Mouse (Mus musculus) monocyte, adult 5-6 weeks (primary cell): ENCODE results near the gene Ngdn. TPM values are rescaled to one million over a fixed set of nuclear protein-coding genes. Genes with fewer than 3 reads are reported as not detected.
"Not testable (repeated sequence)": the region's sequence is repeated elsewhere in the genome, so short reads cannot be mapped to it uniquely, and the experiment has no call there.

Experiments
- ATAC-seq: fragments of 153-309, 156-312 bp; replicated peaks from 2 replicates; pipeline ENCODE4 v1.8.0; 2017; ENCODE audit warnings: mild to moderate bottlenecking; ENCODE audit not compliant: low TSS enrichment, insufficient number of reproducible peaks, severe bottlenecking, poor library complexity, low FRiP score
- total RNA-seq: library from RNA; stranded (forward); fragments of 200-1000, 200-491, 200-594 nt; gene quantifications from 3 replicates; pipeline ENCODE4 v1.2.3, GENCODE M21; 2017

Gene Ngdn
- total RNA-seq, result 73.4 to 121 TPM (median 99.8 TPM) in 3 replicates

- ATAC-seq, result peak; percentile 97
These were observed at the start of gene Ngdn for GRCm38 (mm10) chr14:55014991-55015766. TSS of gene Ngdn (plus strand) at chr14:55015454.

- no peak for ATAC-seq
These were observed 49.6 kb upstream of the Ngdn start for GRCm38 (mm10) chr14:54965631-54966030.

DNA sequence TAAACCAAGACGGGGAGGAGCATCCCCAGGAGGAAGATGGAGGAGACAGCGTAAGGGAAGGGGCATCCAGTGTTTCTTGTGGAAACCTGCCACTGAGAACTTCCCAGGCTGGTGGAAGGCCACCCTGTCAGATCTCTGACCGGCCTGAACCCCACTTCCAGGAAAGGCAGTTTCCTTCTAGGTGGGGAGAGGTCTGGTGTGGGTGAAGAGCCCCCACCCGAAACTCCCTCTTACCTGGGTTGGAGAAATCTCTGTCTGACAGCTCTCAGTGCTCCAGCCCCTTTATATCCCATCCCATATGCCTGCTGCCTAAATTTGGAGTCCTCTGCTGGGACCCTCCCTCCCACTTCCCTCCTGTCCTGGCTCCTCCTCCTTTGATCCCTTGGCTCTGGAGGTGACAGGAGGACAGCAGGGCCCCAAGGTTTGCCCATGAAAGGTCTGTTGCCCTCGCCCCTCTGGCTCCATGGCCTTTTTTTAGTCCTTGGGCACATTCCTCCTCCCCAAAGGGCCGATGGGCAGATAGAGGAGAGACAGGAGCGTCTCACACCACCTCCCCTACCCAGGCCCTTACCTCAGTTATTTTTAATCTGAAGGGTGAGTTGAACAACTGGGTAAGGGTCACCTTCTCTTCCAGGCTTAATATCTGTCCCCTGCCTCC, 48.8 kb upstream of the Ngdn start, which contains the start of gene Myh6:
Gene Myh6, minus strand, starts transcription at position 608 of the 658 bp plus-strand sequence.
- no peak for ATAC-seq

DNA sequence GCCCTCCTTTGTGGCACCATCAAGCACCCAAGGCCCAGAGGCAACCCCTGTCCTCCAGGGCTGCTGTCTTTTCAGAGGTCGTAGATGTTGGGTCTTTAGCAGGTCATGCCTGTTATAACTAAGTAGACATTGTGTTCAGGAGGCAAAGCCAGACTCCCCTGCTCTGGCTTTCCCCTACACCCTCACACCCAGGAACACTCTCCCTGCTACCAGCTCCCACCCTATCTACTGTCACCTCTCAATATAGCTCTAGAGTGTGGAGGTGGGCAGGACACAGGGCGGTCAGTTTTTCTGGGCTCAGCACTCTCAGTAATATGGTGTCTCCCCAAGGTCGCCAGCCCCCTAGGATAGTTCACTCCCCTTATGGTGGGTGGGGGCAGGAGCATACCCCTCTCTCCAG, 47.4 kb upstream of the Ngdn start:
- no peak for ATAC-seq

DNA sequence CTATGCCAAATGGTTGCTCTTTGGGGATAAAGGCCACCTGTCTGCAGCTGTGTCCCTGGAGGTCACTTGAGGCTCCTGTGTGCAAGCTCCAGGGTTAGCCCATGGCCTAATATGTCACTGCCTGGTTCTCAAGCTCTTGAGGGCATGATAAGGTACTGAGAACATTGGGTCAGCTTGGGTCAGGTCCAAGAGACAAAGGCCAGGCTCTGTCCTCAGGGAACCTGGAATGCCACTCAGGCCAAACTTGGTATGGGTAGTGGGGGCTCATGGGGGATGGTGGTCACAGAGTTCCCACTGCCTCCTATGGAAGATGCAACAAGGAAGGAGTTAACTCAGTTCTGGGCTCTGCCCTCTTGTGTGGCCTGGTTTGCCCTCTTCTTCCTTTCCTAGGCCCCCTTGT, 46.9 kb upstream of the Ngdn start:
- ATAC-seq, result no peak

DNA sequence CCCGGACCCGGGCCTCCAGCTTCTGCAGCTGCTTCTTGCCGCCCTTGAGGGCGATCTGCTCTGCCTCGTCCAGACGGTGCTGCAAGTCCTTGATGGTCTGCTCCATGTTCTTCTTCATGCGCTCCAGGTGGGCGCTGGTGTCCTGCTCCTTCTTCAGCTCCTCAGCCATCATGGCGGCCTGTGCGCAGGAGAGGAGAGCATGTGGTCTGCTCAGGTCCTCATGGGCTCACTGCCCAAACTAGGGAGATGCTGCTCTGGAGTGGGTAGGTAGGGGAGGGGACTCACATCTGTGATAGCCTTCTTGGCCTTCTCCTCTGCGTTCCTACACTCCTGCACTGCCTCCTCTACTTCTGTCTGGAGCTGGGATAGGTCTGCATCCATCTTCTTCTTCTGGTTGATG, 42.5 kb upstream of the Ngdn start:
- ATAC-seq, result not testable (repeated sequence)

DNA sequence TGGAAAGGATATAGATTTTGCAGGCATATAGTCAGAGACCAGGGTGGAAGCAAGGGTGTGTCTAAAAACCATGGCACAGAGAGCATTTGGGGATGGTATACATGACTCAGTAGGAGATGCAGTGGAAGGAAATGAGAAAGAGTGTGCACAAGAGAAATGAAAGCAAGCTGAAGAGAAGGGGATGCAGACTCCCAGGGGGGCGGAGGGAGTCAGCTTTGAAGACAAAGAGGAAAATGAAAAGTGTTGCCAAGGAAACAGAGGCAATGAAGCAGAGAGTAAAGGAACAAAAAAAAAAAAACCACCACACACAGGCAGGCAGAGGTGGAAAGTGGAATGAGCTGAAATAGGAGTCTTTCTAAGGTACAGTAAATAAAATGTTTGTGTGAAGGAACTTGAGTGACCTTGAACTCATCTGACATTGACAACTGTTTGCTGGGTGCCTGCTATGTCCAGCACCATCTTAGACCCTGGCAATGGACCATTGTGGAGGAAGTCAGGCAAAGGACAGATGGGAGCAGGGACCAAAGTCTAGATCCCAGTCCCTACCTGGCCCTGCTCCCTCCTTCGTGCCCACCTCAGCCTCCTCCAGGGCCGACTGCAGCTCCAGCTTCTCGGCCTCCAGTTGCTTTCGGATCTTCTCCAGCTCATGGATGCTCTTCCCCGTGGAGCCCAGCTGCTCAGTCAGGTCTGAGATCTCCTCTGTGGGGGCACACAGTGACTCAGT, 41.0 kb upstream of the Ngdn start:
- ATAC-seq, result no peak

- no peak for ATAC-seq
These were observed 38.6 kb upstream of the Ngdn start, which contains the start of gene Gm17428 for GRCm38 (mm10) chr14:54976633-54977032. TSS of gene Gm17428 (plus strand) at chr14:54976933.

DNA sequence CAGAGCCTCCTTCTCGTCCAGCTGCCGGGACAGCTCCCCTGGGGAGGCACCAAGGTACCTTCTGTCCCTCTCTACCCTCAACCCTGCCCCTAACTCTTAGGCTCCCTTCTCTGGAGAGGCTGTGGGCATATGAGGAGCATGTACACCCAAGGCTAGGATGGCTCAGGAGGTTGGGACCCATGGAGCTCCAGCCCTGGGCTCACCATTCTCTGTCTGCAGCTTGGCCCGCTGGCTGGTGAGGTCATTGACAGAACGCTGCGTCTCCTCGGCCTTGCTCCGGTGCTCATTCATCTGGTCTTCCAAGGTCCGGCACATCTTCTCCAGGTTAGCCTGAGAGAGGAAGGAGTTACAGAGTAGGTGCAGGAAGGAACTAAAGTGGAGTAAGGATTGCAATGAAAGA, 36.6 kb upstream of the Ngdn start:
- no peak for ATAC-seq

- ATAC-seq, result no peak
These were observed 33.3 kb upstream of the Ngdn start for GRCm38 (mm10) chr14:54981934-54982333.

- not testable (repeated sequence) for ATAC-seq
These were observed 26.8 kb upstream of the Ngdn start for GRCm38 (mm10) chr14:54988350-54988874.

DNA sequence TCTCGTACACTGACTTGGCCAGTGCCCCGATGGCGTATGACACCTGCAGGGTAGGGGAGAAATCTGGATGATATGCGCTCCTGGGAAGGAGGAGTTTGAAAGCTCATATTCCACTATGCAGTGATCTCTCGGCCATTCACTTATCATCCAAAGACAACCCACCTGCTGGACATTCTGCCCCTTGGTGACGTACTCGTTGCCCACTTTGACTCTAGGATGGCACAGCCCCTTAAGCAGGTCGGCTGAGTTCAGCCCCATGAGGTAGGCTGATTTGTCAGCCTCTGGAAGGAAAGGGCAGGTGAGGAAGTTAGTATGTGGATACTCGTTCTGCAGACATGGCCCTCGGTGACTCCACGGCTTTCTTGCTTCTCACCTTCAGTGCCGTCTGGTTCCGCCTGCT, 26.4 kb upstream of the Ngdn start:
- no peak for ATAC-seq

- no peak for ATAC-seq
These were observed 25.3 kb upstream of the Ngdn start for GRCm38 (mm10) chr14:54989886-54990441.

DNA sequence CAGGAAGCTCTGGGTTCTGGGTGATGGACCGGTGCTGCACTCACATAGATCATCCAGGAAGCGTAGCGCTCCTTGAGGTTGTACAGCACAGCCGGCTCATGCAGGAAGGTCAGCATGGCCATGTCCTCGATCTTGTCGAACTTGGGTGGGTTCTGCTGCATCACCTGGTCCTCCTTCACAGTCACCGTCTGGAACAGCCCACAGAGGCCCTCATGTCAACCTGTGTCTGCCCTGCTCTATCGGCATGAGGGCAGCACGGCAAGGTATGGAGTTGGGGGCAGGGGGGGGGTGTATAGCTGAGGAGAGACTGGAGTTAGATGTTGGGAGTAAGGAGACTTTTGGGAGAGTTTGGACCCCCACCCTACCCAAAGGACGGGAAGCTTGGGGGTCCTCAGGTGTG, 23.1 kb upstream of the Ngdn start:
- ATAC-seq, result no peak

GRCm38 (mm10) chr14:54993636-54994035, 21.6 kb upstream of the Ngdn start:
- no peak for ATAC-seq

DNA sequence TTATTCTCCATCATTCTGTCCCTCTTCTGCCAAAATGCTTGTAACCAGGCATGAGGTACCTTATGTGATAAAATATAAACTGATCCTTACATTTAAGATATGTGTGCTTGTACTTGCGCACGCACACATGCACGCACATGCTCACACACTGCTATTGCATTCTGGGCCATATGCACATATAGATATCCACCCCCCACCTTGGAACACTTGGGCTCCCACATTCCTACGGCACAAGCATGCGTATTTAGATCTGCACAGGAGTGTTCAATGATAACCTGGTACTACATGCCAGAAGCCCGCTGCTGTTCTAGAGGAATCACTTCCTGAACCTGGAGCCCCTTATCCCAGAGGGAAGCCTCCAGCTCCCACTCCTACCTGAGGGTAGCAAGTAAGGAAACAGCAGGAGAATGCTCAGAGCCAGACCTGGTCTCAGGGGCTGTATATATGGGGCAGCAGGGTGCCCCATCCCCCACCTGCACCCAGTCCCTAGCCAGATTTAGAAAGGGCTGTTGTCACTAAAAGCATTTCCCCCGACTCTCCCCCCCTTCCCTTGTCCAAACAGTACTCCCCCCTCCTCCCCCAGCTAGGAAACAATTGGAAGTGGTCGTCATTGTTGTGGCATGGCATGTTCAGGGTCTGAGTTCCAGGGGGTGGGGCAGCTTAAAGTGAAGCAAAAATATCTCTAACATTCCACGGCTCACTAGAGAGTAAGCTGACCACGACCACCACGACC, 21.0 kb upstream of the Ngdn start, which contains the start of gene Myh7:
Gene Myh7, minus strand, starts transcription at position 491 of the 733 bp plus-strand sequence.
- ATAC-seq, result no peak

DNA sequence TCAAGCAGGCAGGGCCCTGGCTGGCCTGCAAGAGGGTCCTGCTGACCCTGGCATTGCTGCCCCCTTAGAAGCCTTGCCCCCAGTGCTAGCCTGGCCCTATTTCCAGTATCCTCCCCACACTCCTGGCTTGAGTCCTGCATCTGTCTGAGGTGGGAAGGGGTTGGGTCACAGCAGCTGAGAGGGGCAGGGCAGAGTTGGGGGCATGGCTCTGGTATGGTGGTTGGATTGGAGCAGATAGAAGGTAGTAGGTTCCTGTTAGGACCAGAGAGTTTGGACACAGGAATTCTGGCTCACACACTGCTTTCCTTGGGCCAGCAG, 20.4 kb upstream of the Ngdn start:
- no peak for ATAC-seq

GRCm38 (mm10) chr14:54995457-54996138, 19.7 kb upstream of the Ngdn start:
- no peak for ATAC-seq
